Mouse (Mus musculus) ES-Bruce4 (cell line): Measurements from ENCODE around the gene Rad9a.

ENCODE experiments used
- CTCF ChIP-seq: IDR thresholded peaks from one replicate; pipeline ENCODE4 v1.8.1; 2011; ENCODE audit warnings: low read depth, low read length
- EP300 ChIP-seq: IDR thresholded peaks from 2 replicates; pipeline ENCODE4 v1.6.1; 2011; ENCODE audit warnings: low read depth, low read length; ENCODE audit not compliant: insufficient read depth
- POLR2A ChIP-seq: IDR thresholded peaks from one replicate; pipeline ENCODE4 v1.8.1; 2011; ENCODE audit warnings: low read length; ENCODE audit not compliant: insufficient read depth

- TF ChIP-seq CTCF (no peak), POLR2A (no peak), EP300 (no peak)
These were observed 48.2 kb downstream of the Rad9a start, which contains the start of gene Ptprcap for GRCm38 (mm10) chr19:4153232-4153654.
